Mouse (Mus musculus) embryo, embryonic 11.5 days (tissue): ENCODE results near the gene Plcxd3.
"Not testable (repeated sequence)": the region's sequence is repeated elsewhere in the genome, so short reads cannot be mapped to it uniquely, and the experiment has no call there.

ENCODE experiments used
- DNase-seq: peaks from one replicate; pipeline ENCODE4 v3.0.0-alpha.2; 2012; ENCODE audit warnings: low read depth, low spot score

The Plcxd3 gene

GRCm38 (mm10) chr15:4559121-4559520, 183.8 kb downstream of the Plcxd3 start:
- DNase-seq, result no peak

GRCm38 (mm10) chr15:4561431-4561970, 186.2 kb downstream of the Plcxd3 start:
- DNase-seq, result no peak

GRCm38 (mm10) chr15:4595521-4595920, 220.2 kb downstream of the Plcxd3 start:
- DNase-seq, result not testable (repeated sequence)

GRCm38 (mm10) chr15:4598661-4599060, 223.4 kb downstream of the Plcxd3 start:
- DNase-seq, result not testable (repeated sequence)

GRCm38 (mm10) chr15:4599331-4599730, 224.0 kb downstream of the Plcxd3 start:
- not testable (repeated sequence) for DNase-seq

- no peak for DNase-seq
Measured at GRCm38 (mm10) chr15:4605630-4606029, 230.3 kb downstream of the Plcxd3 start.
